Mouse (Mus musculus) effector memory CD4-positive, alpha-beta T cell, adult 5 months (primary cell): ENCODE measurements around the gene Zfyve28. TPM values are rescaled to one million over a fixed set of nuclear protein-coding genes. Genes with fewer than 3 reads are reported as not detected.

Experiments
- polyA plus RNA-seq: library from polyadenylated mRNA; unstranded; fragments of 100-300 nt; shearing (Covaris generic); gene quantifications from one replicate; pipeline ENCODE4 v1.2.1, GENCODE M21; 2017

Gene Zfyve28
- polyA plus RNA-seq: 3.2 TPM

GRCm38 (mm10) chr5:34288154-34288716, at the start of gene Zfyve28, which contains the start of gene Cfap99:
TSS of gene Zfyve28 (minus strand) at chr5:34288449.
TSS of gene Cfap99 (plus strand) at chr5:34288600.

GRCm38 (mm10) chr5:34336097-34336774, 48.0 kb upstream of the Zfyve28 start, which contains the start of gene Rnf4:
TSS of gene Rnf4 (plus strand) at chr5:34336289.

GRCm38 (mm10) chr5:34187601-34188316, 100.5 kb downstream of the Zfyve28 start, which contains the start of gene Mxd4:
TSS of gene Mxd4 (minus strand) at chr5:34187720.

GRCm38 (mm10) chr5:34168950-34169891, 119.0 kb downstream of the Zfyve28 start, which contains the start of the genes Poln and Haus3:
TSS of gene Poln (minus strand) at chr5:34169448.
TSS of gene Haus3 (minus strand) at chr5:34169527.

Other genes starting within 250 kb of the Zfyve28 start
- 0.36 TPM for gene Poln, start 119.0 kb downstream of the Zfyve28 start, polyA plus RNA-seq
- 80.5 TPM for gene Haus3, start 118.9 kb downstream of the Zfyve28 start, polyA plus RNA-seq
- gene Mxd4, start 100.7 kb downstream of the Zfyve28 start, polyA plus RNA-seq: 33.9 TPM
- not detected for gene Cfap99, start 151 bp upstream of the Zfyve28 start, polyA plus RNA-seq
- gene Rnf4, start 47.8 kb upstream of the Zfyve28 start, polyA plus RNA-seq: 231 TPM
- gene Fam193a, start 81.5 kb upstream of the Zfyve28 start, polyA plus RNA-seq: 17.3 TPM
- gene Tnip2, start 225.5 kb upstream of the Zfyve28 start, polyA plus RNA-seq: 45.7 TPM
- 6.8 TPM for gene Sh3bp2, start 237.4 kb upstream of the Zfyve28 start, polyA plus RNA-seq